Mouse (Mus musculus): Measurements from ENCODE around the gene 4931406P16Rik. TPM values are rescaled to one million over a fixed set of nuclear protein-coding genes. Genes with fewer than 3 reads are reported as not detected.
"Not testable (repeated sequence)": the region's sequence is repeated elsewhere in the genome, so short reads cannot be mapped to it uniquely, and the experiment has no call there.

Gene 4931406P16Rik
- polyA plus RNA-seq, 1 experiment from 2014 or later: 34.4 TPM

- H3K9me3 ChIP-seq; H3K9ac ChIP-seq; H3K4me3 ChIP-seq; H3K4me1 ChIP-seq (replicated peaks); ATAC-seq (ENCODE audit: low FRiP score); H3K4me2 ChIP-seq; H3K27ac ChIP-seq; H3K27me3 ChIP-seq: not testable (repeated sequence)
- H3K36me3 ChIP-seq: peaks cover 18% of the 10 kb centered on the region
- WGBS: 86% methylated on average over 1 of the region's 1 CpGs
Observed at GRCm38 (mm10) chr7:34336545-34336944, 23.2 kb upstream of the 4931406P16Rik start.

- Histone ChIP-seq H3K36me3 (no peaks in the 10 kb centered on the region), H3K9me3 (no peaks in the 10 kb centered on the region), H3K4me2 (no peak overlapping the region), H3K27me3 (no peaks in the 10 kb centered on the region), H3K9ac (no peak overlapping the region), H3K27ac (no peak overlapping the region), H3K4me3 (no peak overlapping the region), H3K4me1 (replicated peaks) (no peaks in the 10 kb centered on the region)
- 72% methylated on average over 3 of the region's 3 CpGs for whole genome bisulfite sequencing
- no peak for ATAC-seq (ENCODE audit: low FRiP score)
Observed at GRCm38 (mm10) chr7:34327493-34327892, 14.1 kb upstream of the 4931406P16Rik start.

GRCm38 (mm10) chr7:34324857-34325256 lies 11.5 kb upstream of the 4931406P16Rik start:
- Histone ChIP-seq H3K4me3 (no peak overlapping the region), H3K9ac (no peak overlapping the region), H3K4me1 (replicated peaks) (0 out of 2 replicates have a peak, but pooled peaks cover 3% of the 10 kb centered on the region), H3K4me2 (no peak overlapping the region), H3K36me3 (no peaks in the 10 kb centered on the region), H3K9me3 (no peaks in the 10 kb centered on the region), H3K27ac (no peak overlapping the region), H3K27me3 (no peaks in the 10 kb centered on the region)
- ATAC-seq (ENCODE audit: low FRiP score): no peak
- WGBS: 92% methylated on average over 1 of the region's 1 CpGs

- no peak overlapping the region for H3K9ac ChIP-seq
- no peaks in the 10 kb centered on the region for H3K9me3 ChIP-seq
- no peaks in the 10 kb centered on the region for H3K27me3 ChIP-seq
- 93% methylated on average over 2 of the region's 2 CpGs for WGBS
- no peak overlapping the region for H3K4me2 ChIP-seq
- no peak overlapping the region for H3K27ac ChIP-seq
- H3K4me3 ChIP-seq: no peak overlapping the region
- H3K36me3 ChIP-seq: no peaks in the 10 kb centered on the region
- no peak for ATAC-seq (ENCODE audit: low FRiP score)
- H3K4me1 ChIP-seq (replicated peaks): 0 out of 2 replicates have a peak, but pooled peaks cover 3% of the 10 kb centered on the region
Observed at GRCm38 (mm10) chr7:34324005-34324404, 10.7 kb upstream of the 4931406P16Rik start.

GRCm38 (mm10) chr7:34323351-34323750 lies 10.0 kb upstream of the 4931406P16Rik start:
- H3K4me3 ChIP-seq: no peak overlapping the region
- no peak overlapping the region for H3K27ac ChIP-seq
- H3K4me2 ChIP-seq: no peak overlapping the region
- H3K27me3 ChIP-seq: no peaks in the 10 kb centered on the region
- ATAC-seq (ENCODE audit: low FRiP score): no peak
- 80% methylated on average over 8 of the region's 8 CpGs for WGBS
- 0 out of 2 replicates have a peak, but pooled peaks cover 3% of the 10 kb centered on the region for H3K4me1 ChIP-seq (replicated peaks)
- H3K9me3 ChIP-seq: no peaks in the 10 kb centered on the region
- no peaks in the 10 kb centered on the region for H3K36me3 ChIP-seq
- no peak overlapping the region for H3K9ac ChIP-seq

GRCm38 (mm10) chr7:34321958-34322357 lies 8.6 kb upstream of the 4931406P16Rik start:
- Histone ChIP-seq H3K27me3 (no peaks in the 10 kb centered on the region), H3K4me2 (no peak overlapping the region), H3K4me3 (no peak overlapping the region), H3K4me1 (replicated peaks) (peaks cover 9% of the 10 kb centered on the region; the same call in 1 of the 2 replicates), H3K36me3 (no peaks in the 10 kb centered on the region), H3K27ac (no peak overlapping the region), H3K9me3 (no peaks in the 10 kb centered on the region), H3K9ac (no peak overlapping the region)
- no peak for ATAC-seq (ENCODE audit: low FRiP score)
- WGBS: 92% methylated on average over 4 of the region's 4 CpGs

- Histone ChIP-seq H3K36me3 (no peaks in the 10 kb centered on the region), H3K9me3 (no peaks in the 10 kb centered on the region), H3K4me3 (no peak overlapping the region), H3K4me1 (replicated peaks) (peaks cover 9% of the 10 kb centered on the region; the same call in 1 of the 2 replicates), H3K4me2 (no peak overlapping the region), H3K27me3 (no peaks in the 10 kb centered on the region), H3K27ac (no peak overlapping the region), H3K9ac (no peak overlapping the region)
- 84% methylated on average over 5 of the region's 5 CpGs for WGBS
- ATAC-seq (ENCODE audit: low FRiP score): no peak
Observed at GRCm38 (mm10) chr7:34321119-34321518, 7.8 kb upstream of the 4931406P16Rik start.

GRCm38 (mm10) chr7:34319957-34320356 lies 6.6 kb upstream of the 4931406P16Rik start:
- Histone ChIP-seq H3K36me3 (no peaks in the 10 kb centered on the region), H3K9me3 (no peaks in the 10 kb centered on the region), H3K27ac (no peak overlapping the region), H3K4me2 (no peak overlapping the region), H3K4me1 (replicated peaks) (peaks cover 9% of the 10 kb centered on the region; the same call in 1 of the 2 replicates), H3K9ac (no peak overlapping the region), H3K4me3 (no peak overlapping the region), H3K27me3 (no peaks in the 10 kb centered on the region)
- WGBS: 20% methylated on average over 3 of the region's 3 CpGs
- ATAC-seq (ENCODE audit: low FRiP score): no peak; the same call in 1 of the 2 replicates

- no peaks in the 10 kb centered on the region for H3K27me3 ChIP-seq
- no peaks in the 10 kb centered on the region for H3K36me3 ChIP-seq
- no peaks in the 10 kb centered on the region for H3K9me3 ChIP-seq
- 85% methylated on average over 2 of the region's 2 CpGs for WGBS
- no peak overlapping the region for H3K4me2 ChIP-seq
- H3K9ac ChIP-seq: no peak overlapping the region
- ATAC-seq (ENCODE audit: low FRiP score): no peak
- H3K27ac ChIP-seq: no peak overlapping the region
- peaks cover 9% of the 10 kb centered on the region; the same call in 1 of the 2 replicates for H3K4me1 ChIP-seq (replicated peaks)
- H3K4me3 ChIP-seq: no peak overlapping the region
Observed at GRCm38 (mm10) chr7:34319123-34319522, 5.8 kb upstream of the 4931406P16Rik start.

- Histone ChIP-seq H3K4me1 (replicated peaks) (peaks cover 11% of the 10 kb centered on the region; the same call in 1 of the 2 replicates), H3K9ac (no peak overlapping the region), H3K27me3 (no peaks in the 10 kb centered on the region), H3K36me3 (no peaks in the 10 kb centered on the region), H3K27ac (no peak overlapping the region), H3K9me3 (no peaks in the 10 kb centered on the region), H3K4me2 (no peak overlapping the region), H3K4me3 (no peak overlapping the region)
- no peak for ATAC-seq (ENCODE audit: low FRiP score)
- WGBS: 72% methylated on average over 7 of the region's 7 CpGs
Observed at GRCm38 (mm10) chr7:34317901-34318476, 4.6 kb upstream of the 4931406P16Rik start.

GRCm38 (mm10) chr7:34312786-34313442 lies 437 bp downstream of the 4931406P16Rik start:
- Histone ChIP-seq H3K9ac (peak overlapping the region; percentile 95), H3K4me2 (peak overlapping the region; percentile 76), H3K9me3 (no peaks in the 10 kb centered on the region), H3K36me3 (no peaks in the 10 kb centered on the region), H3K27me3 (no peaks in the 10 kb centered on the region), H3K4me3 (peak overlapping the region; percentile 80), H3K4me1 (replicated peaks) (peaks cover 27% of the 10 kb centered on the region), H3K27ac (peak overlapping the region; percentile 95)
- peak; percentile 87 for ATAC-seq (ENCODE audit: low FRiP score)
- WGBS: under 1% methylated on average over 43 of the region's 73 CpGs

GRCm38 (mm10) chr7:34309186-34309764 lies 4.1 kb downstream of the 4931406P16Rik start:
- Histone ChIP-seq H3K9me3 (no peaks in the 10 kb centered on the region), H3K27me3 (no peaks in the 10 kb centered on the region), H3K9ac (no peak overlapping the region), H3K4me2 (no peak overlapping the region), H3K36me3 (no peaks in the 10 kb centered on the region), H3K27ac (no peak overlapping the region), H3K4me1 (replicated peaks) (peaks cover 31% of the 10 kb centered on the region), H3K4me3 (no peak overlapping the region)
- ATAC-seq (ENCODE audit: low FRiP score): no peak
- WGBS: 89% methylated on average over 5 of the region's 5 CpGs
